Mouse (Mus musculus): ENCODE data around the gene Plk2. TPM values are rescaled to one million over a fixed set of nuclear protein-coding genes. Genes with fewer than 3 reads are reported as not detected.

Plk2 gene
- polyA plus RNA-seq, 1 experiment from 2014 or later, result 173 TPM

- Histone ChIP-seq H3K4me2 (no peak overlapping the region), H3K4me1 (no peaks in the 10 kb centered on the region), H3K27ac (no peak overlapping the region), H3K9me3 (no peaks in the 10 kb centered on the region), H3K27me3 (replicated peaks) (no peaks in the 10 kb centered on the region), H3K4me3 (no peak overlapping the region), H3K36me3 (replicated peaks) (no peaks in the 10 kb centered on the region), H3K9ac (no peak overlapping the region)
- WGBS, result 90% methylated on average over 5 of the region's 5 CpGs
- ATAC-seq (replicated peaks), result no peak
These were observed 23.8 kb downstream of the Plk2 start for GRCm38 (mm10) chr13:110418656-110419055.

- Histone ChIP-seq H3K36me3 (replicated peaks) (no peaks in the 10 kb centered on the region), H3K27ac (no peak overlapping the region), H3K4me1 (no peaks in the 10 kb centered on the region)
These were observed 24.8 kb downstream of the Plk2 start for GRCm38 (mm10) chr13:110419640-110420039.

GRCm38 (mm10) chr13:110422434-110422833 is 27.6 kb downstream of the Plk2 start:
- H3K4me3 ChIP-seq, result no peak overlapping the region
- WGBS, result 96% methylated on average over 7 of the region's 7 CpGs
- H3K27ac ChIP-seq, result no peak overlapping the region
- H3K36me3 ChIP-seq (replicated peaks), result no peaks in the 10 kb centered on the region
- H3K27me3 ChIP-seq (replicated peaks), result no peaks in the 10 kb centered on the region
- no peaks in the 10 kb centered on the region for H3K4me1 ChIP-seq
- ATAC-seq (replicated peaks), result no peak
- no peak overlapping the region for H3K4me2 ChIP-seq
- H3K9ac ChIP-seq, result no peak overlapping the region
- H3K9me3 ChIP-seq, result no peaks in the 10 kb centered on the region

More at GRCm38 (mm10) chr13:110419640-110420039, 24.8 kb downstream of the Plk2 start:
- Histone ChIP-seq H3K4me3 (no peak overlapping the region), H3K27me3 (replicated peaks) (no peaks in the 10 kb centered on the region), H3K9ac (no peak overlapping the region), H3K4me2 (no peak overlapping the region), H3K9me3 (no peaks in the 10 kb centered on the region)
- 76% methylated on average over 5 of the region's 5 CpGs for WGBS
- ATAC-seq (replicated peaks), result no peak

GRCm38 (mm10) chr13:110425512-110426222 is 30.8 kb downstream of the Plk2 start:
- Histone ChIP-seq H3K27me3 (replicated peaks) (no peaks in the 10 kb centered on the region), H3K36me3 (replicated peaks) (no peaks in the 10 kb centered on the region), H3K4me2 (no peak overlapping the region), H3K4me1 (no peaks in the 10 kb centered on the region), H3K9me3 (no peaks in the 10 kb centered on the region), H3K27ac (no peak overlapping the region), H3K4me3 (no peak overlapping the region), H3K9ac (no peak overlapping the region)
- ATAC-seq (replicated peaks), result no peak
- WGBS, result 87% methylated on average over 8 of the region's 8 CpGs

- H3K9ac ChIP-seq, result no peak overlapping the region
- no peaks in the 10 kb centered on the region for H3K4me1 ChIP-seq
- H3K27me3 ChIP-seq (replicated peaks), result no peaks in the 10 kb centered on the region
- H3K27ac ChIP-seq, result no peak overlapping the region
- no peak for ATAC-seq (replicated peaks)
- H3K4me3 ChIP-seq, result no peak overlapping the region
- H3K9me3 ChIP-seq, result no peaks in the 10 kb centered on the region; the same call in 1 of the 2 replicates
- H3K4me2 ChIP-seq, result no peak overlapping the region
- H3K36me3 ChIP-seq (replicated peaks), result no peaks in the 10 kb centered on the region
These were observed 36.5 kb downstream of the Plk2 start for GRCm38 (mm10) chr13:110431388-110431787.

GRCm38 (mm10) chr13:110432062-110432566 is 37.3 kb downstream of the Plk2 start:
- Histone ChIP-seq H3K27me3 (replicated peaks) (no peaks in the 10 kb centered on the region), H3K27ac (no peak overlapping the region), H3K36me3 (replicated peaks) (no peaks in the 10 kb centered on the region), H3K4me2 (no peak overlapping the region), H3K4me3 (no peak overlapping the region), H3K9me3 (no peaks in the 10 kb centered on the region; the same call in 1 of the 2 replicates), H3K9ac (no peak overlapping the region), H3K4me1 (no peaks in the 10 kb centered on the region)
- ATAC-seq (replicated peaks), result no peak
- WGBS, result 71% methylated on average over 2 of the region's 2 CpGs

GRCm38 (mm10) chr13:110432613-110433012 is 37.8 kb downstream of the Plk2 start:
- no peaks in the 10 kb centered on the region for H3K27me3 ChIP-seq (replicated peaks)
- no peak overlapping the region for H3K9ac ChIP-seq
- H3K36me3 ChIP-seq (replicated peaks), result no peaks in the 10 kb centered on the region
- H3K4me2 ChIP-seq, result no peak overlapping the region
- H3K9me3 ChIP-seq, result no peaks in the 10 kb centered on the region; the same call in 1 of the 2 replicates
- WGBS, result 90% methylated on average over 4 of the region's 4 CpGs
- ATAC-seq (replicated peaks), result no peak
- no peak overlapping the region for H3K4me3 ChIP-seq
- no peak overlapping the region for H3K27ac ChIP-seq
- no peaks in the 10 kb centered on the region for H3K4me1 ChIP-seq

- no peak overlapping the region for H3K4me3 ChIP-seq
- H3K4me1 ChIP-seq, result no peaks in the 10 kb centered on the region
- H3K9me3 ChIP-seq, result no peaks in the 10 kb centered on the region; the same call in 1 of the 2 replicates
- no peak overlapping the region for H3K9ac ChIP-seq
- no peak overlapping the region for H3K4me2 ChIP-seq
- no peak overlapping the region for H3K27ac ChIP-seq
- ATAC-seq (replicated peaks), result no peak
- 66% methylated on average over 7 of the region's 7 CpGs for WGBS
- H3K36me3 ChIP-seq (replicated peaks), result no peaks in the 10 kb centered on the region
- no peaks in the 10 kb centered on the region for H3K27me3 ChIP-seq (replicated peaks)
These were observed 41.8 kb downstream of the Plk2 start for GRCm38 (mm10) chr13:110436692-110437091.

GRCm38 (mm10) chr13:110438624-110439023 is 43.8 kb downstream of the Plk2 start:
- Histone ChIP-seq H3K4me3 (no peak overlapping the region), H3K27me3 (replicated peaks) (no peaks in the 10 kb centered on the region), H3K4me1 (no peaks in the 10 kb centered on the region), H3K4me2 (no peak overlapping the region), H3K9me3 (no peaks in the 10 kb centered on the region; the same call in 1 of the 2 replicates), H3K9ac (no peak overlapping the region), H3K36me3 (replicated peaks) (no peaks in the 10 kb centered on the region), H3K27ac (no peak overlapping the region)
- WGBS, result 82% methylated on average over 9 of the region's 9 CpGs
- no peak for ATAC-seq (replicated peaks)

- 80% methylated on average over 4 of the region's 4 CpGs for WGBS
- H3K27ac ChIP-seq, result no peak overlapping the region
- H3K27me3 ChIP-seq (replicated peaks), result 0 out of 2 replicates have a peak, but pooled peaks cover 1% of the 10 kb centered on the region
- H3K36me3 ChIP-seq (replicated peaks), result no peaks in the 10 kb centered on the region
- H3K9ac ChIP-seq, result no peak overlapping the region
- H3K9me3 ChIP-seq, result no peaks in the 10 kb centered on the region
- no peak overlapping the region for H3K4me2 ChIP-seq
- ATAC-seq (replicated peaks), result no peak
- H3K4me3 ChIP-seq, result no peak overlapping the region
- no peaks in the 10 kb centered on the region for H3K4me1 ChIP-seq
These were observed 49.5 kb downstream of the Plk2 start for GRCm38 (mm10) chr13:110444335-110444734.

- no peak overlapping the region for H3K9ac ChIP-seq
- ATAC-seq (replicated peaks), result no peak
- no peak overlapping the region for H3K27ac ChIP-seq
- H3K4me1 ChIP-seq, result no peaks in the 10 kb centered on the region
- no peaks in the 10 kb centered on the region for H3K9me3 ChIP-seq
- H3K36me3 ChIP-seq (replicated peaks), result no peaks in the 10 kb centered on the region
- 38% methylated on average over 3 of the region's 3 CpGs for WGBS
- 0 out of 2 replicates have a peak, but pooled peaks cover 3% of the 10 kb centered on the region for H3K27me3 ChIP-seq (replicated peaks)
- no peak overlapping the region for H3K4me2 ChIP-seq
- no peak overlapping the region for H3K4me3 ChIP-seq
These were observed 50.0 kb downstream of the Plk2 start for GRCm38 (mm10) chr13:110444894-110445293.

GRCm38 (mm10) chr13:110446434-110446833 is 51.6 kb downstream of the Plk2 start:
- Histone ChIP-seq H3K27ac (no peak overlapping the region), H3K9me3 (no peaks in the 10 kb centered on the region), H3K4me3 (no peak overlapping the region), H3K4me1 (no peaks in the 10 kb centered on the region), H3K4me2 (no peak overlapping the region), H3K36me3 (replicated peaks) (no peaks in the 10 kb centered on the region), H3K9ac (no peak overlapping the region), H3K27me3 (replicated peaks) (0 out of 2 replicates have a peak, but pooled peaks cover 3% of the 10 kb centered on the region)
- no peak for ATAC-seq (replicated peaks)
- 82% methylated on average over 6 of the region's 6 CpGs for WGBS

GRCm38 (mm10) chr13:110450056-110450455 is 55.2 kb downstream of the Plk2 start:
- no peak overlapping the region for H3K4me3 ChIP-seq
- 0 out of 2 replicates have a peak, but pooled peaks cover 3% of the 10 kb centered on the region for H3K27me3 ChIP-seq (replicated peaks)
- H3K9ac ChIP-seq, result no peak overlapping the region
- no peak for ATAC-seq (replicated peaks)
- no peak overlapping the region for H3K27ac ChIP-seq
- WGBS, result 49% methylated on average over 4 of the region's 4 CpGs
- no peak overlapping the region for H3K4me2 ChIP-seq
- H3K4me1 ChIP-seq, result no peaks in the 10 kb centered on the region
- H3K36me3 ChIP-seq (replicated peaks), result no peaks in the 10 kb centered on the region
- no peaks in the 10 kb centered on the region for H3K9me3 ChIP-seq
